Mouse (Mus musculus): ENCODE measurements around the gene Tsg101.
"Not testable (repeated sequence)": the region's sequence is repeated elsewhere in the genome, so short reads cannot be mapped to it uniquely, and the experiment has no call there.

The Tsg101 gene

GRCm38 (mm10) chr7:46919551-46920176 is at the start of gene Tsg101:
Tsg101 (minus strand) TSS chr7:46919969.
- DNase-seq (ENCODE audit: low spot score in 2 of 2) = peak; percentile 88 to 94

GRCm38 (mm10) chr7:46964070-46964469 is 44.3 kb upstream of the Tsg101 start:
- no peak for DNase-seq (ENCODE audit: low spot score in 2 of 2)

GRCm38 (mm10) chr7:46962806-46963618 is 43.2 kb upstream of the Tsg101 start:
- peak; percentile 34 to 71 for DNase-seq (ENCODE audit: low spot score in 2 of 2)

- no peak for DNase-seq (ENCODE audit: low spot score in 2 of 2)
Observed at GRCm38 (mm10) chr7:46962132-46962531, 42.4 kb upstream of the Tsg101 start.

GRCm38 (mm10) chr7:46960991-46961390 is 41.2 kb upstream of the Tsg101 start:
- DNase-seq (ENCODE audit: low spot score in 2 of 2) = no peak

- no peak for DNase-seq (ENCODE audit: low spot score in 2 of 2)
Observed at GRCm38 (mm10) chr7:46958853-46959252, 39.1 kb upstream of the Tsg101 start.

- peak; percentile 88 to 95 for DNase-seq (ENCODE audit: low spot score in 2 of 2)
Observed at GRCm38 (mm10) chr7:46957831-46958691, 38.3 kb upstream of the Tsg101 start, which contains the start of gene Uevld. Uevld (minus strand) TSS chr7:46958527.

GRCm38 (mm10) chr7:46935847-46936246 is 16.1 kb upstream of the Tsg101 start:
- peak in 1 of 2 experiments; percentile 31 for DNase-seq (ENCODE audit: low spot score in 2 of 2)

GRCm38 (mm10) chr7:46934788-46935187 is 15.0 kb upstream of the Tsg101 start:
- no peak for DNase-seq (ENCODE audit: low spot score in 2 of 2)

- DNase-seq (ENCODE audit: low spot score in 2 of 2) = no peak
Observed at GRCm38 (mm10) chr7:46931370-46931769, 11.6 kb upstream of the Tsg101 start.

- no peak for DNase-seq (ENCODE audit: low spot score in 2 of 2)
Observed at GRCm38 (mm10) chr7:46928291-46928690, 8.5 kb upstream of the Tsg101 start.

- no peak for DNase-seq (ENCODE audit: low spot score in 2 of 2)
Observed at GRCm38 (mm10) chr7:46922075-46922474, 2.3 kb upstream of the Tsg101 start.

- DNase-seq (ENCODE audit: low spot score in 2 of 2) = peak in 1 of 2 experiments; percentile 28
Observed at GRCm38 (mm10) chr7:46918678-46919371, 944 bp downstream of the Tsg101 start.

- no peak for DNase-seq (ENCODE audit: low spot score in 2 of 2)
Observed at GRCm38 (mm10) chr7:46916376-46916775, 3.4 kb downstream of the Tsg101 start.

GRCm38 (mm10) chr7:46911250-46911649 is 8.5 kb downstream of the Tsg101 start:
- no peak for DNase-seq (ENCODE audit: low spot score in 2 of 2)

- no peak for DNase-seq (ENCODE audit: low spot score in 2 of 2)
Observed at GRCm38 (mm10) chr7:46899343-46899742, 20.4 kb downstream of the Tsg101 start.

- peak in 1 of 2 experiments; percentile 19 for DNase-seq (ENCODE audit: low spot score in 2 of 2)
Observed at GRCm38 (mm10) chr7:46895511-46895910, 24.3 kb downstream of the Tsg101 start.

GRCm38 (mm10) chr7:46883304-46883703 is 36.5 kb downstream of the Tsg101 start:
- no peak for DNase-seq (ENCODE audit: low spot score in 2 of 2)

- not testable (repeated sequence) for DNase-seq (ENCODE audit: low spot score in 2 of 2)
Observed at GRCm38 (mm10) chr7:46881941-46882340, 37.8 kb downstream of the Tsg101 start.

GRCm38 (mm10) chr7:46880992-46881391 is 38.8 kb downstream of the Tsg101 start:
- DNase-seq (ENCODE audit: low spot score in 2 of 2) = no peak

GRCm38 (mm10) chr7:46879851-46880250 is 39.9 kb downstream of the Tsg101 start:
- no peak for DNase-seq (ENCODE audit: low spot score in 2 of 2)

Data from spleen, postnatal 10 days (tissue).